Mouse (Mus musculus): ENCODE measurements around the gene Ints11. TPM values are rescaled to one million over a fixed set of nuclear protein-coding genes. Genes with fewer than 3 reads are reported as not detected.

Gene Ints11
- 100 to 1,000 TPM in 1 of 2 experiments, 10 to 100 TPM in 1; 93.4 to 109 TPM for polyA plus RNA-seq (2017; shearing (Covaris generic))

DNA sequence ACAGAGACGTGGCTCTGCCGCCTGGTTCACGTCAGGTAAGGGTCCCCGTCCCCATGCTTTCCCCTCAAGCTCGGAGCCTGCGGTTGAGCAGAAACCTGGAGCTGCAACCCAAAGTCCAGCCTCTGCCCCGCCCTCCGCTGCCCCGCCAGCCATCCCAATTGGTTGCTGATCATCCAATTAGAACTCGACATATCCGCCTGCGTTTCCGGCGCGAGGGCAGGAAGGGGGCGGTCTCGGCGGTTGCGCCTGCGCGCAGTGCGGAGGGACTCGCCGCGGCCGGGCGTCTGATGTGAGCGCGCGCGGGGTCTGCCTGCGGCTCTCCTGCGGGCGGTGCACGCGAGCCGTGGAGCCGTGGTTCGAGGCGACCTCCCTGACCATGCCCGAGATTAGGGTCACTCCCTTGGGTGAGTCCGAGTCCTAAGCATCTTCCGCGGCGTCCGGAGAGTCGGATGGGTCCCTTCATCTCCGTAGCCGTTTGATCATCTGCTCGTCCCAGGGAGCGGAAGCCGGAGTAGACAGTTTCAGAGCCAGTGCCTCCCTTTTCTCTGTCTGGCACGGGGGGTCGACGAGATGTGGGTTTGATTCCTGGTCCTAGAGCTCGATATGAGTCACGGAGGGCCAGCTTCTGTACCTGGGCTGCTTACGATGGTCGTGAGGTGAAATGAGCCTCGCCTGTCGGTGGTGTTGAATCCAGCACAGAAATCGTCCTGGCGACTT lies at the start of gene Ints11, which contains the start of gene Cptp:
Gene Ints11, plus strand, starts transcription at position 230 of the 717 bp plus-strand sequence.
Gene Cptp, minus strand, starts transcription at position 124 of the 717 bp plus-strand sequence.
- ATAC-seq = peak; percentile 96

DNA sequence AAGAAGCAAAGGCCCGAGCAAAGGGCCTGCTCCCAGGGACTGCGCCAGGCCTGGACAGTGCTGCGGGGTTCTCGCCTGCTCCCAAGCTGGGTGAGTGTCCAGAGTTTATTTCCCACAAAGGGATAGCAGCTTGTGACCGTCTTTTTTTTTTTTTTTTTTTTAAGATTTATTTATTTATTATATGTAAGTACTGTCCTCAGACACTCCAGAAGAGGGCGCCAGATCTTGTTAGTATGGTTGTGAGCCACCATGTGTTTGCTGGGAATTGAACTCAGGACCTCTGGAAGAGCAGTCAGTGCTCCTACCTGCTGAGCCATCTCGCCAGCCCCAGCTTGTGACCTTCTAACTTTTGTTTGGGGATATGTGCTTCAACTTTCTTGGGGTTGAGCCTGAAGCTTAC lies 48.3 kb upstream of the Ints11 start:
- no peak for ATAC-seq

DNA sequence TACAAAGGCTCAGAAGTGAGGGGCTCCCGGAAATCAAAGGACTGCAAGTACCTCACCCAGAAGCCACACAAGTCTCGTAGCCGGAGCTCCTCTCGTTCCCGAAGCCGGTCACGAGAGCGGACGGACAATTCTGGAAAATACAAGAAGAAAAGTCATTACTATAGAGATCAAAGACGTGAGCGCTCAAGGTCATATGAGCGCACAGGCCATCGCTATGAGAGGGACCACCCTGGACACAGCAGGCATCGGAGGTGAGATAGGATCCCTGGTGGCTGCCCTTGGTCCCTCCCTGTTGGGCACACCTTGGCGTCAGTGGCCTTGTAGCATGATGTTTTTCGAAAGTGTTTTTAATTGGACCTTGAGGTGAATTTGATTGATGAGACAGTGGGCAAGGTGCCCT lies 45.9 kb upstream of the Ints11 start:
- no peak for ATAC-seq

DNA sequence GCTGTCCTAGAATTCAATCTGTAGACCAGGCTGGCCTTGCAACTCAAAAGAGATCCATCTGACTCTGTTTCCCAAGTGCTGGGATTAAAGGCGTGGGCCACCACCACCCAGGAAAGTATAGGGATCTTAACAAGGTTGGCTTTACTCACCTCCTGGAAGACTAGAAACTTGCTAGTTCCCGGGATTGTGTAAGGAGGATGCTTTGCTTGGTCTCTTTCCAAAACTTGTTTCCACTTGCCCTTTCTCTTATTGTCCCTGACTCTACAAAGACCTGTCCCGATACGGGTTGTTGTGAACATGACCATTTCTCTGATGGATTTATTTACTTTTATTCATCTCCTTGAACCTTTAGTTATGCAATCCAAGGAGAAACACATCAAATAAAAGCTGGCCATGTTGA lies 39.5 kb upstream of the Ints11 start:
- ATAC-seq = no peak

DNA sequence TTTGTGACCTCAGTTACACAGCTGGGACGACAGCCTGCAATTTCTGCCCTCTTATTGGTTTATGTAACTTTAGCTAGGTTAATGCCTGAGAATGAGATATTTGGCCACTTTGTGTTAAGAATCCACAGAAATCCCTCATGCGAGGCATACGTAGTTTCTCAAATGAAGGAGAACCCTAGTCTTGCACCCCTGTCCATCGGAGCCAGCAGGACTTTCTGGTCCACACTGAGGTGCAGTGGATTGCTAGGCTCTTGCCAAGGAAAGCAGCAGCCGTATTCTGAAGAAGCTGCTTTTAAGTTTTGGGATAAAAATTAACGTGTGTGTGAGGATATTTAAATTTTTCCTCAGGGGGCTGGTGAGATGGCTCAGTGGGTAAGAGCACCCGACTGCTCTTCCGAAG lies 38.8 kb upstream of the Ints11 start:
- ATAC-seq = no peak

DNA sequence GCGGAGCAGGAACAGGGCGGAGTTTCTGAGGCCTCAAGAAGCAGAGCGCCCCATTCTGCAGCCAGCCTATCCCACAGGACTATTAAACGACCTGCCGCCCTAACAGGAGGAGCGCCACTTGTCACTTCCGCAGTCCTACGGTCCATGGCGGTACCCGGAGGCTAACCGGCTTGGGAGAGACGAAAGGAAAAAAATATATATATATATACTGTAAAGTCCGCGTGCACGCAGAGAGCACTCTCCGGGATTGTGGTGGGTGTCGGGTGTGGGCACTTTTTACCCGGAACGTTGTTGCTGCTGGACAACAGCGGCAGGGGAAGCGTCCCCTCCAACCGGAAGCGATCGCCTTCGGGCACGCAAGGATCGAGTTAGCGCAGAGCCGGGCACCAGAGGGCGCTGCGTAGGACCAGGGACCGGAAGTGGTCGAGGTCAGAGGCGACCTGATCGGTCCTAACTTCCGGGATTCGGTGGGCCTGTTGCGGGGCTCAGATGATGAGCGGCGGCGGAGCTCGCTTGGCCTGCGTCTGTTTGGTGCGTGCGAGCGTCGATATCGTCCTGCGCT lies 38.1 kb upstream of the Ints11 start, which contains the start of gene Aurkaip1:
Gene Aurkaip1, plus strand, starts transcription at position 68 of the 562 bp plus-strand sequence.
- peak; percentile 88 for ATAC-seq

DNA sequence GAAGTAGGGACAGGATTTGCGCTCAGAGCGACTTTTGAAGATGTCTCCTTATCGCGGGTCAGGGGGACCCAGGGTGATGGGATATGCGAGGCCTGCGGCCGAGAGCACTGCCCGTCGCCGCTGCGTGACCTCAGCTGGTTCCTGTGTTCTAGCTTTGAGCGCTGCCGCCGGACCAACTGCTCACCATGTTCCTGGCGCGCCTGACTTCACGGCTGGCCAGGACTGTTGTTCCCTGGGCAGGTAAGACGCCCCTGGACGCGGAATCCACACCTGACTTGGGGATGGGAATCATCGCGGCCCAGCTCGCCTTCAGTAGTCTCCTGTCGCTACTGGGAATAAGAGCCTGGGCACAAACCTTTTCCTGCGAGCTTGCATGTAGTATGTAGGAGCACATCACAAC lies 37.5 kb upstream of the Ints11 start:
- ATAC-seq = no peak

DNA sequence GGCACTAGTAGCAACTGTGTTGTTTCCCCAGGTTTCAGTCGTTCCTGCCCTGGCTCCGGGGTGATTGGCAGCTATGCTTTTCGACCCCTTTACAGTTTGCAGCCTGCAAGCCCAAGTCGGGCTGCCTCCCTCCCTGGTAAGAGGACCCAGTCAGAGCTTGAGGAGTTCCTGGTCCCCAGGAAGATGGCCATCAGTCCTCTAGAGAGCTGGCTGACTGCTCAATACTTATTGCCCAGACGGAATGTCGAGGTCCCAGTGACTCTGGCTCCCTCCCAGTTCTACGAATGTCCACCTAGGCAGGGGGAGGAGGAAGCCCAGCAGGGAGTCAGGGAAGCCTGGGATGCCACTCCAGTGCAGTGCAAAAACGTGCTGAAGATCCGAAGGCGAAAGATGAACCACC lies 37.0 kb upstream of the Ints11 start:
- ATAC-seq = no peak

DNA sequence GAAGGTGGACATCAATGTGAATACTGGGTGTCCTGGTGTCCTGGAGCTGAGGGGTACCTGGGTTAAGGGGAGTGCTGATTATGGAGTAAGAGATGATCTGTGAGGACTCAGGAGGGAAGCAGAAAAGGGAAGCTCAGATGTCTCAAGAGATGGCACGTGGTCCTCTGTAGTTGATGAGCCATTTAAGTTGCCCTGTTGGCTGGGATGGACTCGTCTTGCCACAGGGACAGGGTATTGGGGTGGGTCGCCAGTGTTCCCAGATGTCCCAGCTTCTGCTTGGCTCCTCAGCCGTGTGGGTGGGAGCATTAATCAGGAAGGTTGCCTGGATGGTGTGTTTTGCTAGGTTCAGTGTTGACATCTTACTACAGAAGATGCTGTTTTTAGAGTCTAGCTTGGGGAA lies 36.1 kb upstream of the Ints11 start:
- ATAC-seq = no peak

DNA sequence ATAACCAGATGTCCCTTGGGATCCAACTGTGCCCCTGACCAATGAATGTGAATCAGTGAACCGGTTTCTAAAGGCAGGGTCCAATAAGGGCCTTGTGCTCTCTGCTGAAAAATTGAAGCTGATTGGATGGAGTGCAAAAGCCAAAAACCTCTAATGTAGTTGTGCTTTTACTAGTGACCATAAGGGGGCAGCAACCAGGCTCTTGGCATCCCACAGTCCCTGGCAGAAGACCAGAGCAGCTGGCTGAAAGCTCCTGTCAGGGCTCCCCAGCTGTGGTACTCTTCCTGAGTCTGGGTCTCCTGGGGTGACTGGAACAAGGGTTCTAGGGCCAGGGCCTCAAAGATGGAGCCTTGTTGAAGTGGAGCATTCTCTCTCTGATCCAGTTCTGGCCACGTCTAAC lies 35.5 kb upstream of the Ints11 start:
- peak; percentile 44 for ATAC-seq

DNA sequence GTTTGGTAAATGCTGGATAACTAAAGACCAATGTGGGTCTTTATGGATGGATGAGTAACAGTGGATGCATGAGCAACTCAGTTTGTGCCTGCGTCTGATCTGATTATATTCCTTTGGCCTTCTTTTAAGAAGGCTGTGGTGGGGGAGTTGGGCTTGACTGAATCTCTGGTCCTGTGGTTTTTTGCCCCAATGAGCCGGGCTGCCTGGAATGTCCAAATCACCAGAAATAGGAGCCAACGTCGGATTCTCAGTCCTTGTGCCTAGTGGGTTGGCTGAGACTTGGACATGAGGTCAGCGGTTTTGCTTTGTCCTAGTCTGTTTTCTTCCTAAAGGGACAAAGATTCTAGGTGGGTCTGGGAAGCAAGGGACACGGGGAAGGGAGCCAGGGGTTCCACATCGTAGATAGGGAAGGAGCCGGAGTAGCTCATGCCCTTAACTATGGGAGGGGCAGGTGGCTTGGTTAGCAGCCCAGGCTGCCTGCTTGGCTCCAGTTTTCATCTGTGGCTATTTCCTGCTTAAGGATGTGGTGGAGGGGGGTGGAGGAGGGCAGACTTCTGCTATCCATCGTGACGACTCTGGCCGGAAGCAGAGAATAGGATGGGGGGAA lies 31.8 kb upstream of the Ints11 start:
- no peak for ATAC-seq

DNA sequence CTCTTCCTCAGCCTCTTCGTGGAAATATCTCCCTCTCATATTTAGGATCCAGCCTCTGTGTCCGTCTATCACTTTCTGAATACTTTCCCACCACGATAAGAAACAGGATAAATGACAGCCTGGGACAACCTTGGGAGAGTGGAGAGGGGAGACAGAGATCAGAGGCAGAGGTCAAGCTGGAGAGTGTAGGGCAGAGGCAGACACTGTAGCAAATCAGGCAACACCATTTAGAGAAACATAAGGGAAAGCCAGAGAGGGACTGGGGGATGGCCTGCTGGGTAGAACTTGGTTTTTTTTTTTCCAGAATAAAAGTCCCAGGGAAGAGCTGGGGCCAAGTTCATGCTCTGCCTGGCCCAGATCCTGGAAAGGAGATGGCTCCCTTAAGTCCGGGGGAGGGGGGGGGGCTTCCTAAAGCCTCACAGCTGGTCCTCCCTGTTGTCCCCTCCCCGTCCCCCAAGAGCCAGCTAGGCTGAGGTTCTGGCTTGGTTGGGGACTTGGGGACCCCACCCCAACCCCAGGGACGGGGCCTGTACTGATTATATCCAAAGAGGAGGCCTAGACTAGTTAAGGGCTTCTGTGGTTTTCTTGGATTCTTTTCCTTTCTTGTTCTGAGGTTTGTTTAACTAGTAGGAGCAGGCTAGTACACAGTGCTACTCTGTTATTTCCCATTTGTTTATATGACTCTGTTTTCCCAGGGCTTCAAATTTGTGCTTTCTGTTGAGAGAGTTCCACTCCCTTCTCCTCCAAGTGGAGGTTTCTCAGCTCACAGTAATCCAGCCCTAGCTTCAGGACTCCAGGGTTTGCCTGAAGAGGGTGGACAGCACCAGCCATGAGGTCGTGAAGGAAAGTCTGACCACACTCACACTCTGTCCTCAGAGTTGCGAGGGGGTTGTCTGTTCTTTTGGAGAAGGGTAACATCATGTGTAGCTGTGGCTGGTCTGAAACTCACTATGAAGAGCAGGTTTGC lies 30.9 kb upstream of the Ints11 start:
- ATAC-seq = no peak

DNA sequence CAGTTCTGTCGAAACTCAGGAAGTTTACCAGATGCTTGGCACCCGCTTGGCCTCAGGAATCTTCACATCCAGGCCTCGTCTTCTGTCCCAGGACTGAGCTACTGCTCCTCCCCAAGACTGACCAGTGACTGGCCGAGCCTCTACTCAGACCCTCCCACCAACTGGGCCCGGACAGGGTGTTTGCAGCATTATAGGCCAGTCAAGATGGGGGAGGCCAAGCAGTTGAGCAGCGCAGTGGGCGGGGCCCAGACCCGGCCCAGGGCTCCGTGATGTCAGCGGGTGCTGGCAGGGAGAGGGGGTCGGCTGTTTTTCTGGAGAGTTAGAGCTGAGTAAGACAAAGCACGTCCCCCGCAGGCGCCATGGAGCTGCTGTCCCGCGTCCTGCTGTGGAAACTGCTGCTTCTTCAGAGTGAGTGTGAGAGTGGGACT lies 29.8 kb upstream of the Ints11 start, which contains the start of gene Mxra8:
Gene Mxra8, plus strand, starts transcription at position 198 of the 428 bp plus-strand sequence.
- ATAC-seq = no peak

DNA sequence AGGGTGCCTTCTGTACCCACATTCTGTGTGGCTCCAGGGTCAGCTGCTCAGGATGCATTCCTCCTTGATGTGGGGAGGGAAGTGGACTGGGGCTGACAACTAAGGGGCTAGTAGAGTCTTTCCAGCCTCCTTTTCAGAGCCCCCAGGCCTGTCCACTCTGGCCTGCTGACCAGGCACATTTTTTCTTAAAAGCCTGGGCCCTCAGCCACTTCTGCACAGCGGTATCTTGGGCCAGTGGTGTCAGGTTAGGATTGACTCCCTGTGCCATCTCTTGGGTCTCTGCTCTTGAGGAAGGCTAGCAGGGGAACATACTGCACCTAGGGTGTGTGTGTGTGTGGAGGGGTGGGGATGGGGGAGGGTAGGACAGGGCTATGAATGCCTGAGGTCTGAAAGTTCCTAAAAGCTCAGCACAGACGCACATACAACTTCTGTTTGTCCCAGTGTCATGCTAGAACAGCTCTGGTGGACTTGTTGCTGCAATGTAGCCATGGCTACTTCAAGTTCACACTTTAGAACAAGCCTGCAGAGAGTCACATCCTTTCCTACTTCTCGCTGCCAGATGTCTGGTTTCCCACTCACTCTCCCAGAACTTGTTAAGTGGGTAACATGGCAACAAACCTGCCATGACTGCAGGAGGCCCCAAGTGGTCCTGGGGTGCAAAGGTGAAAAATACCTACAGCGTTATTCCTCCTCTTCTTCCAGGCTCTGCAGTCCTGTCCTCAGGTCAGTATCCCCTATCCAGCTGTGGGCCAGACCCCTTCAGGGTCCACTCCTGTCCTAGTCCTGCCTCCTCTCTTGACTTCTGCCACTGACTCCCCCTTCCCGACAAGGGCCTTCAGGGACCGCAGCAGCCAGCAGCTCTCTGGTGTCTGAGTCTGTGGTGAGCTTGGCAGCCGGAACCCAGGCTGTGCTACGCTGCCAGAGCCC lies 29.0 kb upstream of the Ints11 start:
- ATAC-seq = no peak

DNA sequence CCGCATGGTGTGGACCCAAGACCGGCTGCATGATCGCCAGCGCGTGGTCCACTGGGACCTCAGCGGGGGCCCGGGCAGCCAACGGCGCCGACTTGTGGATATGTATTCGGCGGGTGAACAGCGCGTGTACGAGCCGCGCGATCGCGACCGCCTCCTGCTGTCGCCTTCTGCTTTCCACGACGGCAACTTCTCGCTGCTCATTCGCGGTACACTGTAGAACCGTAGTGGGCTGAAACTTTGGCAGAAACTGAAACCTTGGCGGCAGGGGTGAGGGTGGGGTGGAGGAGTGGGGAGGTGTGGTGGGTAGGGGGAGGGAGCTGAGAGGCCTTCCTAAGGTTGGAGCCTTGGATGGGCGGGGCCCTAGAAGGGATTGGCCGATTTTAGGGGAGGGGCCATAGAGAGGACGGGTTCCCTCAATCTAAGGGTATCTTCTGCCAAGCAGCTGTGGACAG lies 28.3 kb upstream of the Ints11 start:
- peak; percentile 88 for ATAC-seq

DNA sequence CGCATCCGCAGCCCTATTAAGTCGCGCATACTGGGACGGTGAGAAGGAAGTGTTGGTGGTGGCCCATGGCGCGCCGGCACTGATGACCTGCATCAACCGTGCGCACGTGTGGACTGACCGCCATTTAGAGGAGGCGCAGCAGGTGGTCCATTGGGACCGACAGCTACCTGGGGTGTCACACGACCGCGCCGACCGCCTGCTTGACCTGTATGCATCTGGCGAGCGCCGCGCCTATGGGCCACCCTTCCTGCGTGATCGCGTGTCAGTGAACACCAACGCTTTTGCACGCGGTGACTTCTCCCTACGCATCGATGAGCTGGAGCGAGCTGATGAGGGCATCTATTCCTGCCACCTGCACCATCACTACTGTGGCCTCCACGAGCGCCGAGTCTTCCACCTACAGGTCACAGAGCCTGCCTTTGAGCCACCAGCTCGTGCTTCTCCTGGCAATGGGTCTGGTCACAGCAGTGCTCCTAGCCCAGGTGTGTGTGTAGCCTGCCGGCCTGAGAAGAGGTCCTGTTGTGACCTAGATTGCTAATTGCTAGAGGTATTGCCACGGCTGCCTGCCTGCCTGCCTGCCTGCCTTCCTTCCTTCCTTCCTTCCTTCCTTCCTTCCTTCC lies 27.6 kb upstream of the Ints11 start:
- no peak for ATAC-seq

DNA sequence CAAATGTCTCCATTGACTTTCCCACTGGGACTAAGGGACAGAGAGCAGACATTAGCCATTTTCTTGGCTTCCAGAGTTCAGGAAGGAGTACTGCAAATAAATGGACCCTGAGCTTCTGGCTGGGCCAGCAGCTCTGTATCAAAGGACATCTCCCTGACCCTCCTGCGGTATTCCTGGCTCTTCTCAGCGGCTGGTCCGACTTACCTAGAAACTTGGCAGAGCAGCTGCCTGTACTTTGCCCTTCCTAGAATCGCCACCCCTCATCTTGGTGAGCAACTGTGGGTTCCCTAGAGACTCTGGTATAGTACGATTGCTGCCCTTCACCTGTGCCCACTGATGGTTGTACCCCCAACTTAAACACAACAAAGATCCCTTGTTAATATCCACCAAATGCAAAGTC lies 26.1 kb upstream of the Ints11 start:
- no peak for ATAC-seq

DNA sequence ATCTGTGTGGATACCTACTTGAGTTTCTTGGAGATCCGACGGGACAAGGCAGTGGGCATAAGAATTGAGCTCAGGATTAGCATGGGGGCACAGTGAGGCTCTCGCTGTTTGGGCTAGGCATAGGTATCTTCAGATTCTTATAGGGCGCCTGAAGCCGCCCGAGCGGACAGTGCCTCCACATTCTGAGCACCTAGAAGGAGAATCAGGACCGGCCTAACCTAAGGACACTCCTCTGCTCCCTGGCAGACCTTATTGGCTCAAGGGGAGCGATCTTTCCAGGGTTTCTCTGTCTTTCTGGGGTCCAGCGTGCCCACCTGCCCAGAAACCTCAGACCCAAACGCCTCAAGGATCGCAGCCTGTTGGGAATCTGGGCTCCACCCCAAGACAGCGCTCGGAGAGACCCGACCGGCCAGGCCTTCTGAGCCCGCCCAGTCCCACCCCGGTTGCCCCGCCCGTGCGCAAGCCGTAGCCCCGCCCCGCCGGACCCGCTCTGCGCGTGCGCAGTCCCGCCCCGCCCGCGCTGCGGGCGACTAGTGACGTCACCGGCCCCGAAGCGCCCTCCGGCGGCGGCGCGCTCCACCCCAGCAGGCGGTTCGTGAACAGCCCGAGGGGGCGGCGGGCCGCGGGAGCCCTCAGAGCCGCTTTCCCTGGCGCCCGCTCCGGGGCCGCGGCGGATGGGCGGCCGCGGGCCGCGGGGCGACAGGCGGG lies 22.3 kb upstream of the Ints11 start, which contains the start of gene Dvl1:
Gene Dvl1, plus strand, starts transcription at position 532 of the 708 bp plus-strand sequence.
- ATAC-seq = peak; percentile 86

DNA sequence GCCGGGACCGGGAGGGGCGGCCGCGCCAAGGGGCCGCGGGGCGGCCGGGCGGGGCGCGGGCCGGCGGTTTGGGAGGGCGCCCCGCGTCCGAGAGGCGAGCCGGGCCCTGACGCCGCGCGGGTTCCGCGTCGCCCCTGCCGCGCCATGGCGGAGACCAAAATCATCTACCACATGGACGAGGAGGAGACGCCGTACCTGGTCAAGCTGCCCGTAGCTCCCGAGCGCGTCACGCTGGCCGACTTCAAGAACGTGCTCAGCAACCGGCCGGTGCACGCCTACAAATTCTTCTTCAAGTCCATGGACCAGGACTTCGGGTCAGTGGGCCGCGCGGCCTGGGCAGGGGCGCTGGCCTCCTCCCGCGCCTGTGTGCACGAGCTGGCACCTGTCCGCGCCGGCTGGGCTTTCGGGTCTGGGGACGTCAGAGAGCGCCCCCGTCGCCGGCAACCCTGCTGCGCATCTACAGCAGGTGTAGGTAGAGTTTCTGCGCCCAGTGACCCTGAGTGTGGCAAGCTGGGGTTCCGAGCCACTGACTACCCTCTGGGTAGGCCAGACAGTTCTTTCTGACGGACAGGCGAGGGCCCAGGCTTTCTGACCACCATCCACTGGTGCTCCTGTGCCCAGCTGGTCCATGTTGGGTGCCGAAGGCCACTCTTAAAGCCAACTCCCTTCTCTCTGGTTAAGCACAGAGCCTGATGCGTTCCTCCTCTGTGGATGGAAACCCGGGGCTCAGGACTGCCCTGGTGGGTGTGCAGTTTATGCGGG lies 21.6 kb upstream of the Ints11 start:
- ATAC-seq = peak; percentile 41
